Mouse (Mus musculus) heart, adult 2 months (tissue): Measurements from ENCODE around the gene Zfp956.

ENCODE experiments used
- CTCF ChIP-seq: fragments of 200-600 bp; IDR thresholded peaks from 2 replicates; pipeline ENCODE4 v1.8.1; 2022; ENCODE audit warnings: antibody characterized with exemption, mild to moderate bottlenecking, moderate library complexity
- POLR2A ChIP-seq: fragments of 200-500 bp; IDR thresholded peaks from 2 replicates; pipeline ENCODE4 v1.6.1; 2011; ENCODE audit warnings: mild to moderate bottlenecking, low read depth, low read length, control low read depth; ENCODE audit not compliant: insufficient read depth

DNA sequence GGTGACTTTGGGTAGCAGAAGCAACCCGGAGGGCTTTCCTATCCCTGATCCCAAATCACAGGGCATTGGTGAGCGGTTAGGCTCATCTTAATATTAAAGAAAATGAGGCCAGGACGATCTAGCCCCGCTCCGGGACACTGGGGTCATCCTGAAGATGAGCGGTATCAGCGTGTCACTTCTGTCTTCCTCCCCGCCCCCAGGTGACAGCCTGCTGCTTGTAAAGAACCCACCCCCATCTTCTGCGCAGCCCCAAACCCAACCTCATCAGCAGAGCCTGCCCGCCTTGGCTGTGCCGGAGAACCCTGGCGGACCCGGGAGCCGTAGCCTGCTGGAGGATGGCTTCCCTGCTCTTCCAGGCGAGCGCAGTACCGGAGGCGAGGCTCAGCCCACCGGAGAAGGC is 48.8 kb upstream of the Zfp956 start:
- TF ChIP-seq POLR2A (no peak), CTCF (no peak)
